Mouse (Mus musculus): Measurements from ENCODE around the gene Crebl2.
A peak's percentile ranks its signal among the peaks of the same experiment; 100 is the strongest.

The Crebl2 gene

GRCm38 (mm10) chr6:134872236-134872635 is 42.3 kb downstream of the Crebl2 start:
- DNase-seq (ENCODE audit: low spot score in 2 of 2) = no peak

- DNase-seq (ENCODE audit: low spot score in 2 of 2) = no peak
Measured at GRCm38 (mm10) chr6:134873018-134873417, 43.1 kb downstream of the Crebl2 start.

DNA sequence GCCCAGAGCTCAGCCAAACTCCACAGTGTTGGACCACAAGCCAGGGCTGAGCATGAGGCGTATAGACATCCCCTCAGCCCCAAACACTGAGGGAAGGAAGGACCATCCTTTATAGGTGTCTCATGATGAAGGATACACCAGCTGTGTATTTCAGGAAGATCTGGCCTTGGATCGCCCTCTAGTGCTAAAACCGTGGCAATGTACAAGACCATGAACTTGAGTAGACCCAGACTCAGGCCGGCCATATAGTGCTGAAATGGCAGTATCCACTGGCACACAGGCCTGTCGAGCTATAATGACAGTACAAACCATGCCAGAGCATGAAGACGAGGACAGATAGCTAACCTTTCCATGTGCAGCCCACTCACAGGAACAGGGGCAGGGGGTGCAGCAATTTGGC is 46.8 kb downstream of the Crebl2 start:
- DNase-seq (ENCODE audit: low spot score in 2 of 2) = no peak

- DNase-seq (ENCODE audit: low spot score in 2 of 2) = no peak
Measured at GRCm38 (mm10) chr6:134877276-134877675, 47.3 kb downstream of the Crebl2 start.

DNA sequence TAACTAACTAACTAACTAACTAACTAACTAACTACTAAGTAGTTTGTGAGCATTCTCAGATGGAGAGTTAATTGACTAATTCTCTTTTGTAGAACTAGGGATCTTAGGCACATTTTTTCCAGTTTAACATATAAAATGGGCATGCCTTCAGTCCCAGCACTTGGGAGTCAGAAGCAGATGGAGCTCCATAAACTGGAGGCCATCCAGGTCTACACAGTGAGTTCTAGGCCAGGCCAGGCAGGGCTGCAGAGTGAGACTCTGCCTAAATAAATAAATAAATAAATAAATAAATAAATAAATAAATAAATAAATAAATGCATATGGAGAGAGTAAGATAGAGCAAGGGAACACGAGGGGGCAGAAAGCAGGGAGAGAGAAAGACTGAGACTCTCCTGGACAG is 47.9 kb downstream of the Crebl2 start:
- no peak for DNase-seq (ENCODE audit: low spot score in 2 of 2)

DNA sequence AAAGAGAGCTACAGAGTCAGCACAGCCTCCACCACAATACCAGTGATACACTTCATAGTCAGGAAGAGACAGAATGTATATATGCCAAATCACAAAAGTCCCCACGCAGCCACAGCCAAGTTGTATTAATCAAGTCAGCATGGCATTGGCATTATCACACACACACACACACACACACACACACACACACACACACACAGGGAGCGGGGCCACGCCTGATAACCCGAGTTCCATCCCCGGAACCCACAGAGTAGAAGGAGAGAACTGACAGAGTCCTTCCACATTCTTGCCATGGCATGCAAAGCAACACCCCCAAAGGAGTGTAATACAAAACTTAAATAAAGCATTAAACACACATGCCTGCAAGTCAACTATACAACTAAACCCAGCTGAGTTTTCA is 49.6 kb downstream of the Crebl2 start:
- no peak for DNase-seq (ENCODE audit: low spot score in 2 of 2)

DNA sequence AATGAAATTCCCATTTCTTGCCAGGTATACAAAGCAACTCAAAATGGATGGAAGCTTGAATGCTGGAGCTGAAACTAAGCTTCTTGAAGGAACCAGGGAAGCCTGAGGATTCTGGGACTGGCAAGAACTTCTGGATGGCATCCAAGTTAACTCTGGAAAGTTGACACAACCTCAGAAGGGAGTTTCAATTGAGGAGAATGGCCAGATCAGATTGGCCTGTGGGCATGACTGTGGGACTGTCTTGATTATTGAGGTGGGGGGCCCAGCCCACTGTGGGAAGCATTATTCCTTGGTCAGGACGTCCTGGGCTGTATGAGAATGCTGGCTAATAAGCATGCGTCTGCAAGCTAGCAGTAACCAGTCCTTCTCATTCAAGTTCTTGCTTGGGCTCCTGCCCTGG is 50.1 kb downstream of the Crebl2 start:
- no peak for DNase-seq (ENCODE audit: low spot score in 2 of 2)

- no peak for DNase-seq (ENCODE audit: low spot score in 2 of 2)
Measured at GRCm38 (mm10) chr6:134883661-134884060, 53.7 kb downstream of the Crebl2 start.

DNA sequence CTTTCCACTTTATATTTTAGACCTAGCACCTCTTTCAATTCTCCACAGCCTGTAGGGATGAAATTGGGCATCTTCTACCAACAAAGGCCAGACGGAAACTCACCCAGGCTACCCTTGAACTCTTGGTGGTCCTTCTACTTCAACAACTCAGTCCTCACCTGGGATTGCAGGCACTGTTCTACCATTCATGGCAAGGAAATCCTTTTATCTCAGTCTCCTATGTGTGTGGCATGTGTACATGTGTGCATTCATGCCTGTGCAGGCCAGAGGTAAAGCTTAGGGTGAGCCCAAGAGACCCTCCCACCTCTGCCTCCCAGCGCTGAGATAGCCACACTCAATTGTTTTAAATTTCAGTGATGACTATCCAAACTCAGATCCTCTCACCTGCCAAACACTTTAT is 55.6 kb downstream of the Crebl2 start:
- DNase-seq (ENCODE audit: low spot score in 2 of 2) = no peak

GRCm38 (mm10) chr6:134886475-134886874 is 56.5 kb downstream of the Crebl2 start:
- DNase-seq (ENCODE audit: low spot score in 2 of 2) = no peak

- peak in 1 of 2 experiments; percentile 18 for DNase-seq (ENCODE audit: low spot score in 2 of 2)
Measured at GRCm38 (mm10) chr6:134887008-134887407, 57.1 kb downstream of the Crebl2 start.

DNA sequence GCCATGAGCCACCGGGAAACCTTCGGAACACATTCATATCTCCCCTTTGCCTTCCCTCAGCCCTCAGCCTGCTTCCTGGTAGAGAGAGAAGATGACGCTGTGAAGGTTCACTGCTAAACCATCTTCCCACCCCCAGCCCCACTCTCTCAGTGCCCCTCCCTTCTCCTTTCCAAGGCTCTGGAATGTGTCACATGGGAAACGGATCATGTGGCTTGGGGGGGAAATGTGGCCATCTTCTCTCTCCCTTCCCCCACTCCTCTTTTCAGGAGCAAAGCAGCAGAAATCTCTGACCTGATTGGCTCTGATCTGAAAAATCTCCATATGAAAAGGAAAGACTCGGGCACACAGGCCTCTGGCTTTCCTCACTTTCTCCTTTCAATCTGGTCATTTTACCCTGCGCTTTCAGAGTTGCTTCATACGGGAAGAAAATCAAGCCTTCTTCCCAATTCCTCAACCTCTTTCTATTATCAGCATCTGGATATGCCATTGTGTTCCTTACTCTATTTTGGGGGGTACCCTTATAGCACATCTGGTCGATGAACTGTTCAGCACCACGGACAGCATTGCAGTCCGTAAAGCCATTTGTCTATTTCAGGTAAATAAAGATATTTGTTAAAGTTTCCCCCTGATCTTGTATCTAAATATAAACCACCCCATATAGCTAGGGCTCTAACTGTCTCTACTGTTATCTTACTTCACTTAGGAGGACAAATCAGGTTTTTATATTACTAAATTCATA is 57.9 kb downstream of the Crebl2 start:
- peak; percentile 55 to 73 for DNase-seq (ENCODE audit: low spot score in 2 of 2)

- DNase-seq (ENCODE audit: low spot score in 2 of 2) = peak; percentile 17 to 47
Measured at GRCm38 (mm10) chr6:134888563-134889017, 58.6 kb downstream of the Crebl2 start.

GRCm38 (mm10) chr6:134889763-134890162 is 59.8 kb downstream of the Crebl2 start:
- no peak for DNase-seq (ENCODE audit: low spot score in 2 of 2)

DNA sequence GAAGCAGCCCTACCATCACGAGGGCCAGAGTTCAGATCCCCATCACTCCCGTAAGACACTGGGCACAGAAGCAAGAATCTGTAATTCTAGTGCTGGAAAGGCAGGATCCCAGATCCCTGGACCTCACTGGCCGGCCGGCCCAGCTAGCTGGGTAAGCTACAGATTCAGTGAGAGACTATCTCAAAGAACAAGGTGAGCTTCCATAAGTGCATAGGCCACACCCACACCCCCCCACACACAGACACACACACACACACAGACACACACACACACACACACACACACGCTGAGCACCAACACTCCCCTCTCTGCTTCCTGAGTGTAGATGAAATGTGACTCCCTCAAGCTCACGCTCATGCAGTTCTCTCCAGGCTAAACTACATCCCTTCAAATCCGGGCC is 60.5 kb downstream of the Crebl2 start:
- no peak for DNase-seq (ENCODE audit: low spot score in 2 of 2)

- no peak for DNase-seq (ENCODE audit: low spot score in 2 of 2)
Measured at GRCm38 (mm10) chr6:134896570-134897436, 66.8 kb downstream of the Crebl2 start.

DNA sequence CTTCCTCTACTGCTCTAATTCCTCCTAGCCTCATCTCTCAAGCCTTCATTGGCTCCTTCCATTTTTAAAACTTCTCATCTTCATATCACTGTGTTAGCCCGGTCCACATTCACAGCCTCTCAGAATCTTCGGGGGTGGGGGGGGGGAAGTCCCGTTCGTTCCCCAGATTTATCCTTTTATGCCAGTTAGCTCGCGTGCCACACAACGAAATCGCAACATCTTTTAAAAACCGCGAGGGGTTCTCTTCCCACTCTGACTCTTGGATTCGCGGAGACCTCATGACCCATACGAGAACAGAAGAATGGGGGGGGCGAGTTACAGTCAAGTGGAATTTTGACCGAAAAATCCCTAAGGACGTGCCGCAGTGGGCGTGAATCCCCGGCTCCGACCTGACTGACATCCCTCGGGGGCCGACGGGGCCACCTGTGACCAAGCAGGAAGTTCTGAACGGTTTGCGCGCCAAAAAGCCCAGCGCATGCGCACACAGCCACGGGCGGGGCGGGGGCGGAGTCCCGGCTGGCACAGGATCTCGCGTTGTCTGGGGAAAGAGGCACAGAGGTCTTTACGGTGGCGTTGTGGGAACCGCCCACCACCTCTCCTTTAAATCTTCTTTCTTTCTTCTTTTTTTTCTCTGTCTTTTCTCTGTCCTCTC is 67.6 kb downstream of the Crebl2 start:
- peak; percentile 94 to 95 for DNase-seq (ENCODE audit: low spot score in 2 of 2)

GRCm38 (mm10) chr6:134898095-134898965 is 68.4 kb downstream of the Crebl2 start, which contains the start of gene Gpr19:
Gpr19 (minus strand) TSS chr6:134898578.
- DNase-seq (ENCODE audit: low spot score in 2 of 2) = peak; percentile 72 to 73

DNA sequence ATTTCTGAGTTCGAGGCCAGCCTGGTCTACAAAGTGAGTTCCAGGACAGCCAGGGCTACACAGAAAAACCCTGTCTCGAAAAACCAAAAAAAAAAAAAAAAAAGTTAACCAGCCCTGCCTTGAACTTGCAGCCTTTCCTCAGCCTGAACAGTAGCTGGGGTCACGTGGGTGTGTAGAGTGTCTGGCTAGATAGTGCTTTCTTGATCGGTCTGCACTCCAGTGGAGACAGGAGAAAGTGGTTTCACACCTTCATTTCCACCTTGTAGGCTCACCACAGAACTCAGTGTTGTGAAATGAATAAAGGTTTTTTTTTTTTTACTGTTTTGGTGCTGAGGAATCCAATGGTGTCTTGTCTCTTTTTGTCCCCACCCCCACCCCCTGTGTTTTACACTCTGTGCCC is 73.4 kb downstream of the Crebl2 start:
- DNase-seq (ENCODE audit: low spot score in 2 of 2) = no peak

- no peak for DNase-seq (ENCODE audit: low spot score in 2 of 2)
Measured at GRCm38 (mm10) chr6:134903891-134904884, 74.2 kb downstream of the Crebl2 start.
